Mouse (Mus musculus) liver, embryonic 14.5 days (tissue): ENCODE data around the gene Cmip. TPM values are rescaled to one million over a fixed set of nuclear protein-coding genes. Genes with fewer than 3 reads are reported as not detected.

Experiments used
- ATAC-seq: fragments of 200-750 bp; cut with Nextera tagmentation; 2 replicates; pipeline ENCODE4 v1.8.0; 2017; ENCODE audit warnings: moderate number of reproducible peaks, mild to moderate bottlenecking, moderate library complexity; ENCODE audit not compliant: insufficient read depth
- DNase-seq, 3 experiments: peaks; one replicate each; pipeline ENCODE4 v3.0.0-alpha.2; 2012 to 2013; ENCODE audit warnings: low read depth in 3 of 3, low spot score in 3 of 3
- H3K27ac ChIP-seq: fragments of 300-500 bp; sonication (generic); 2 replicates; pipeline ENCODE4 v1.5.1; 2014; ENCODE audit warnings: moderate library complexity, mild to moderate bottlenecking, control low read depth, inconsistent platforms
- H3K27me3 ChIP-seq: fragments of 300-500 bp; sonication (generic); 2 replicates; pipeline ENCODE4 v1.6.1; 2014; ENCODE audit warnings: mild to moderate bottlenecking, low read length, moderate library complexity; ENCODE audit not compliant: control insufficient read depth, insufficient read depth
- H3K36me3 ChIP-seq: fragments of 300-500 bp; sonication (generic); replicated peaks from 2 replicates; pipeline ENCODE4 v1.6.1; 2014; ENCODE audit warnings: low read depth; ENCODE audit not compliant: control insufficient read depth, insufficient read depth
- H3K4me1 ChIP-seq, 2 experiments: fragments of 200-500 bp in 1 of 2; fragments of 300-500 bp in 1 of 2; sonication (generic) in 1 of 2; replicated peaks; 2 replicates each; pipeline ENCODE4 v1.6.1; 2012 to 2014; ENCODE audit warnings: antibody characterized with exemption in 1 of 2, inconsistent platforms in 1 of 2, low read length in 1 of 2; ENCODE audit not compliant: control insufficient read depth in 2 of 2, insufficient read depth in 2 of 2
- H3K4me2 ChIP-seq: fragments of 300-500 bp; sonication (generic); 2 replicates; pipeline ENCODE4 v1.6.1; 2014; ENCODE audit warnings: low read depth, mild to moderate bottlenecking, control low read depth, moderate library complexity
- H3K4me3 ChIP-seq, 2 experiments: fragments of 200-500 bp in 1 of 2; fragments of 300-500 bp in 1 of 2; sonication (generic) in 1 of 2; 2 replicates each; pipeline ENCODE4 v1.5.1; 2012 to 2014; ENCODE audit warnings: low read depth in 2 of 2, low read length in 2 of 2, mild to moderate bottlenecking in 2 of 2, control low read depth in 1 of 2, inconsistent platforms in 1 of 2, moderate library complexity in 1 of 2; ENCODE audit not compliant: insufficient read depth in 1 of 2
- H3K9ac ChIP-seq: fragments of 300-500 bp; sonication (generic); replicated peaks from 2 replicates; pipeline ENCODE4 v1.6.1; 2014; ENCODE audit warnings: mild to moderate bottlenecking, control low read depth, moderate library complexity
- H3K9me3 ChIP-seq: fragments of 300-500 bp; sonication (generic); 2 replicates; pipeline ENCODE4 v1.6.1; 2016; ENCODE audit warnings: low read length, mixed read lengths; ENCODE audit not compliant: control insufficient read depth
- CTCF ChIP-seq: IDR thresholded peaks from 2 replicates; pipeline ENCODE4 v1.5.1; 2016; ENCODE audit warnings: antibody characterized with exemption, low read depth, control low read depth
- EP300 ChIP-seq: IDR thresholded peaks from 2 replicates; pipeline ENCODE4 v1.6.1; 2016; ENCODE audit warnings: antibody characterized with exemption, low read depth
- WGBS: fragments of 180-500 bp; shearing (Covaris S2); extraction: QIAGEN DNeasy Blood & Tissue Kit; methylation state at CpG from one replicate; pipeline ENCODE4 v1.1.7; 2014; ENCODE audit not compliant: insufficient replicate concordance; 5-methylcytosine and 5-hydroxymethylcytosine counted together
- polyA plus RNA-seq, 2 experiments: library from polyadenylated mRNA; depleted of rRNA in 1 of 2; stranded (reverse) in 1 of 2; unstranded in 1 of 2; fragments of >200 nt; fragmentation: Nextera tagmentation in 1 of 2; extraction: Ambion mirVana in 1 of 2; gene quantifications; 2 replicates each; pipeline versions ENCODE4 v1.2.1 to v1.2.3; 2012 to 2014

Cmip gene
- polyA plus RNA-seq, 2 experiments = 6.7 to 10.4 TPM

- H3K27me3 ChIP-seq = no peaks in the 10 kb centered on the region
- 73% methylated on average over 8 of the region's 8 CpGs for WGBS
- no peak overlapping the region for H3K9ac ChIP-seq
- no peaks in the 10 kb centered on the region; the same call in 1 of the 2 replicates for H3K36me3 ChIP-seq
- ATAC-seq (no peak), DNase-seq (no peak)
- no peaks in the 10 kb centered on the region for H3K9me3 ChIP-seq
- no peak overlapping the region for H3K4me3 ChIP-seq
- no peaks in the 10 kb centered on the region for H3K4me1 ChIP-seq
- no peak for TF ChIP-seq EP300
- TF ChIP-seq CTCF = no peak
- H3K27ac ChIP-seq = no peak overlapping the region
- no peak overlapping the region for H3K4me2 ChIP-seq
Observed at GRCm38 (mm10) chr8:117388370-117388769, 131.5 kb downstream of the Cmip start.

- H3K9me3 ChIP-seq = no peaks in the 10 kb centered on the region
- DNase-seq (no peak), ATAC-seq (no peak)
- no peak overlapping the region for H3K4me2 ChIP-seq
- no peak overlapping the region for H3K4me3 ChIP-seq
- H3K9ac ChIP-seq = no peak overlapping the region
- no peaks in the 10 kb centered on the region for H3K36me3 ChIP-seq
- 76% methylated on average over 6 of the region's 6 CpGs for WGBS
- TF ChIP-seq EP300 (no peak), CTCF (no peak)
- no peaks in the 10 kb centered on the region for H3K27me3 ChIP-seq
- no peaks in the 10 kb centered on the region for H3K4me1 ChIP-seq
- H3K27ac ChIP-seq = no peak overlapping the region
Observed at GRCm38 (mm10) chr8:117393853-117394252, 137.0 kb downstream of the Cmip start.

DNA sequence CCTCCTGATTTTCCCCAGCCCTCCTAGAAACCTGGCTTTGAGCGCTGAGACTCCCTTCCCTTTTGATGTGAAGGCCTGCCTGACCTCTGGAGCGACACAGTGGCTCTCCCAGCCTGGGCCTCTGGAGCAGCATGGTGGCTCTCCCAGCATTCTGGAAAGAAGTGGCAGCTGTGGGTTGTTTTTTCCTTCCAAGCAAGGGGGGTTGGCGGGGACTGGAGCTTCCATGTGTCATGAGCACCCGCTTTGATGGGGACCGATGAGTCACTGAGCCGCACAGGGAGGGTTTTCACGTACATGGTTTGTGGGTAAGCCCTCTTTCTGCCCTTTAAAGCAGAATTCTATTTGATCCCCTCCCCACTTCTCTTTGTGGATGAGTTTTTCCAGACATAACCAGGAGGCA, 138.2 kb downstream of the Cmip start:
- 90% methylated on average over 7 of the region's 7 CpGs for WGBS

GRCm38 (mm10) chr8:117396884-117397283, 140.0 kb downstream of the Cmip start:
- Histone ChIP-seq H3K36me3 (no peaks in the 10 kb centered on the region), H3K9ac (no peak overlapping the region), H3K9me3 (no peaks in the 10 kb centered on the region), H3K4me1 (no peaks in the 10 kb centered on the region), H3K4me3 (no peak overlapping the region), H3K27ac (no peak overlapping the region), H3K27me3 (no peaks in the 10 kb centered on the region), H3K4me2 (no peak overlapping the region)
- TF ChIP-seq EP300 = no peak
- 81% methylated on average over 4 of the region's 4 CpGs for WGBS
- ATAC-seq (no peak), DNase-seq (no peak)

More for the DNA sequence above, 138.2 kb downstream of the Cmip start:
- Histone ChIP-seq H3K4me3 (no peak overlapping the region), H3K9me3 (no peaks in the 10 kb centered on the region), H3K4me1 (no peaks in the 10 kb centered on the region), H3K4me2 (no peak overlapping the region), H3K36me3 (no peaks in the 10 kb centered on the region), H3K9ac (no peak overlapping the region), H3K27ac (no peak overlapping the region), H3K27me3 (no peaks in the 10 kb centered on the region)
- no peak for ATAC-seq
- TF ChIP-seq EP300 (no peak), CTCF (no peak)
- no peak for DNase-seq

- H3K36me3 ChIP-seq = no peaks in the 10 kb centered on the region
- no peak overlapping the region for H3K27ac ChIP-seq
- DNase-seq (no peak), ATAC-seq (no peak)
- H3K9ac ChIP-seq = no peak overlapping the region
- no peaks in the 10 kb centered on the region for H3K4me1 ChIP-seq
- H3K27me3 ChIP-seq = no peaks in the 10 kb centered on the region
- TF ChIP-seq CTCF = no peak
- TF ChIP-seq EP300 = no peak
- no peak overlapping the region for H3K4me3 ChIP-seq
- H3K4me2 ChIP-seq = no peak overlapping the region
- no peaks in the 10 kb centered on the region for H3K9me3 ChIP-seq
- WGBS = 91% methylated on average over 15 of the region's 15 CpGs
Observed at GRCm38 (mm10) chr8:117397751-117398150, 140.9 kb downstream of the Cmip start.
